Mouse (Mus musculus) layer of hippocampus, postnatal 10 days (tissue): ENCODE measurements at regions not wholly inside any gene's neighbourhood (a gene's known extent, or its start where the extent isn't known, plus 50 kb on each side); places are given as distances from the start of the nearest gene placed in this dataset.
A peak's percentile ranks its signal among the peaks of the same experiment; 100 is the strongest.

Source experiments
- DNase-seq, 2 experiments: peaks; one replicate each; pipeline ENCODE4 v3.0.0; 2021; ENCODE audit warnings: low spot score in 2 of 2

DNA sequence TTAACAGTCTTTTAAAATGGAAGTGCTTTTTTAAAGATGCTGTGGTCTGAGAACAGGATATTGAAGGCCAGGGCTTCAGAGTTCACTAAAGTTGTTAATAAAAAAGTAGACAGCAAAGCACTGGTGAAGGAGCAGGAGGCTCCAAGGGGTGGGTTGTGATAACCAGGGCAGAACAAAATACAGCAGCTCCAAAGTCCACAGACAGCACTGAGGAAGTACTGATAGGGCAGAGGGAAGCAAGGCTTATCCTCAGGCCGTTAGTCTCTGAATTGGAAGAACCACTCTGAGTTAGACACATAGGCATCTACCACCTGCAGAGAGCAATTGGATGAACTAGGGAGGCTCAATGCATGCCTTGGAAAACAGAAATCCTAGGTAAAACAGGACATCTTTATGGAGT, 62.1 kb downstream of the P2ry1 start:
- no peak for DNase-seq

DNA sequence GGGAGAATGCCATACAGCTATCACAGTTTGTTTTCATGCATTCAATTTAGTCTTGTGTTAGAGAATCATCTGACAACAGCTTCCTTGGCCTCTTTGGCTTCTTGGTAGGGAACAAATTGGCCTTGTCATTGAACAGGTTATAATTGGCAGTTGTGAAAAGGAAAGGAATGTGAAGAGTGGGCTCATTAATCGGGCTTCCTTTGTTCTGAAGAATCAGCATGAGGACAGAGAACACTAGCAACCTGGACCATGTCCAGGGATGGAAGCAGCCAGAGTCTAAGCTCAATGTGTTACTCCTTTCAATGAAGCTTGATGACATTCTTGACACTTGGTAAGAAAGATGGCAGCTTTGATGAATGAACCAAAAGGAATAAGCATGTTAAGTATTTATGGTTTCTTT, 64.5 kb downstream of the P2ry1 start:
- DNase-seq: no peak

DNA sequence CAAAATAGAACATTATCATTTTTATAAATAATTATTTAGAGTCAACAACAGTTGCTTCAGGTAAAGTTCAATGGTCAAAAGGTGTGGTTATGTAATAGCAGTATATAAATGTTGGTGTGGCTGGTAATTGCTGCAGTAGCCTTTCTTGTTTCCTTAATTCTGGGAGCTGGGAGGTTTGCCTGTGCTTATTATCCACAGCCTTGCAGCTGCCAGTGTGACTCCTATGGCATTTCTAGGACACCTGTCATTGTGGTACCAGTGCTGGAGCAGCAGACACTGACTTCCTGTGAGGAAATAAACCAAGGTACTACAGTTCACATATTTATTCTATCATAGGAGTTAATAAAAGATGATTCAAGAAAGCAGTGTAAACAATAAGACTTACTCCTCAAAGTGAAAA, 65.6 kb downstream of the P2ry1 start:
- DNase-seq: no peak

DNA sequence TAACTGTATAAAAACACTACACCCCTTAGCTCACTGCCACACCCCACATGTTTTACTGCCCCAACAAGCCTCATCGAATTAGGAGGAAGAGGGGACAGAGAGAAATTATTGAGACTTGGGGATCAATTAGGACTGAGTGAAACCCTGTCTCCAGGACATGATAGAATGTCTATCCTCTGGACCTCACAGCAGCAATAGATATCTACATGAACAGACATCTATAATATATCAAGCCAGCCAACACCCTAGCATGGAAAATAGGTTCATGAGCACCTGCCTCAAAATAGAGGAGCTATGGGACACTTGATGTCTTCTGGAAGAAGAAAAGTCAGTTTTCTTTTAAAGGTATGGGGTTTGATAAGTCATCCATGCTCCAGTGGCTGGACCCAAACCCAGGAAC, 68.4 kb downstream of the P2ry1 start:
- DNase-seq: no peak

DNA sequence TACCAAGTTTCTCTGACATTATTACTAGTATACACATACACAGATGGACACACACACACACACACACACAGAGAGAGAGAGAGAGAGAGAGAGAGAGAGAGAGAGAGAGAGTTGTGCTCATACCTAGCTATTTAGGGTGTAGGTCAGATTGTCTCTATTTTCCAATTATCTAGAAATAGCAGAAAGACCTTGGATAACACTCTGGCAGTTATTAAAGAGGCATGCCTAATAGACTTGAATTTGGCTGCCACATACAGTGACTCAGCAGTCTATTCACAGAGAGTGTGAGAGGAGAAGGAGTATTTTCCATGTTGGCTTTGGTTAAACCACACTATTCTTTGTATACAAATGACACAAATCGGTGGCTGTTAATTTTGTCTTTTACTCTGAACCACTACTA, 69.7 kb downstream of the P2ry1 start:
- DNase-seq: no peak

DNA sequence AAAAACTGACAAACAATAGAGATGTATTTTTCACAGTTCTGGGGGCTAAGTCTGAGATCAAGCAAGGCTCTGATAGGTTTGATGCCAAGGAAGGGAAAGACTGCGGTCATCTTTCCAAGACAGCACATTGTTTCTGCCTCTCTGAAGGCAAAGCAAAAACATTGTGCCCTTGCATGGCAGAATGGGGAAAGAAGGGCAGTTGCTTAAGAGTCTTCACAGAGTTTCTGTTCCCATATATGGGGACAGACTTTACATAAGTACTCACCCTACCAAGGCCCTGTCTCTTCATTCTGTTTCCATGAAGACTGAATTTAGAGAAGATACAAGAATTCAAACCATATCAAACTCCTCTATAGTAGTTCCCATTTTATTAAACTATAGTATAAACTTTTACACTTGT, 70.5 kb downstream of the P2ry1 start:
- no peak for DNase-seq

DNA sequence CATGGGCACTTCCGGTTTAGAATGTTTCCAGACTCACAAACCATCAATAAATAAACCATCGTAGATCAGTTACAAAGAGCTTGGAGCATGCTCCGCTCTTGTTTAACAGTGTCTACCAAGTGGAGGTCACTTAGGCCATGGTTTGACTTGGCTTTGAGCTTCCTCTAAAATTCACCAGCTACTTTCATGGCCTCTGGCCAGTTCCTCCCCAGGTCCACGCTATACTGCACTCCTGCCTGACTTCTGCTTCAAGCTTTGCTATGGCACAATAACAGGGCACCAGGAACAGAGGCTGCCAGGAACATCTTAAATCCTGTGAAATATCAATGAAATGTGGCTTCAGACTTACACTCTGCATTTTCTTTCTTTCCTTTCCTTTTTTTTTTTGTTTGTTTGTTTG, 71.2 kb downstream of the P2ry1 start:
- DNase-seq: no peak

DNA sequence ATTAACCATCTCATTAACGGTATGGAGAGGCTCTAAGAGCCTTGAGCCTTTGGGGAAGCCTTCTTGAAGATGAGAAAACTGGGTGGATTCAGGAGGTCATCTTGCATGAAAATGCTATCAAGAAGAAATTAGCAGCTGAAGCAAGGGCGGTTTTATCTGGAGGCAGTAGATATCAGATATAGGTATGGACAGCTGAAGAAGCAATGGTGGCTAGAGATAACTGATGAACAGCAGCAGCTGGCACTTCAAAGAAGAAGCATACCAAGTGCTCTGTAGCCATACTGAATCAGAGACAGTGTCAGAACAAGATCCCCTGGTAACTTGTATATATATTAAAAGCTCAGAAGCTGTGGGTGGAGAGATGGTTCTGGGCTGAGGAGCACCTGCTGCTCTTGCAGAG, 73.2 kb downstream of the P2ry1 start:
- DNase-seq: no peak

DNA sequence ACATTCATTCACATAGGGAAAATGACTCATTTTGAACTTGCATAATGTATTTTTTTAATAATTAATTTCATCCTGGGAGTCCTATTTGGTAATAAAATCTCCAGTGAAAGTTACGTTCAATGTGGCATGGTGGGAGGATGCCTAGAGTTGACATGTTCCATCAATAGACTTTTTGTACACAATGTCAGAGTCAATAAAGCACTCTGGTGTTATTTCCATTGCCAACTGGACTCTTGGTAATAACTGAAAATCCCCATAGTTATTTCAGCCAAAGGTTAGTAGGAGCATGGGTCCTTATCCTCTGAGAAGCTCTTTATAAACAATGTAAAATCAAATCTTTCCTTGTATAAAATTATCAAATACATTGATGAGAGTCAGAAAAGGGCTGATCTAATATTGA, 87.3 kb downstream of the P2ry1 start:
- no peak for DNase-seq

DNA sequence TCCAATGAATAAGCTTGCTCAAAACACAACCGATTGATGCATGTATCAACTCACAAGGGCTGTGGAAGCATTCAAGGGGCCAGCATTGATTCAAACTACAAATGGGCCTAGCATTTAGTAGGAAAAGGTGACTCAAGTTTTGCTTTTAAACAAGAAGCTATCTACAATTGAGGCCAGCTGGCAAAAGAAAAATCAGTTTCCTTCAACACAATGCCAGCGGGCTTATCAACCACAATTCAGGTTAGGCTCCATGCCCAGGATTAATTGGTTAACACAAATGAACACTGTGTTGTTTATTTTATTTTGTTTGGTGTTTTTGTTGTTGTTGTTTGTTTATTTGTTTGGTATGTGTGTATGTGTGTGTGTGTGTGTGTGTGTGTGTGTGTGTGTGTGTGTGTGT, 89.4 kb downstream of the P2ry1 start:
- no peak for DNase-seq

DNA sequence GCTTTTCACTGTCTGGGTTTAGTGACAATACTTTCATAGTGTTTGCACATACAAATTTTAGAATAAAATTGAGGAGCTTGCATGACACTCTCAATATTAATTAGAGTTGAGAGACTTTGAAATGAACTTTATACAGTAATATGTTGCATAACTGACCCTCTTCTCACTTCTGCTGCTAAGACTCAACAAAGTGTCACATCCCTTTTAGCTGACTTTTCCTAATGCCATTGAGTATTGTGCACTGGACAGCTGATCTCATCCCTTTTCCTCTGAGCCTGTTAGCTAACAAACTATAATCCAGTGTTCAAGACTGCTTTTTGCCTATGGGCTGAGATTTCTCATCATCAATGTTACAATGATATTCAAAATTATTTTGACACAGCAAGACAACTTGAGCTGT, 113.8 kb downstream of the P2ry1 start:
- DNase-seq: no peak

DNA sequence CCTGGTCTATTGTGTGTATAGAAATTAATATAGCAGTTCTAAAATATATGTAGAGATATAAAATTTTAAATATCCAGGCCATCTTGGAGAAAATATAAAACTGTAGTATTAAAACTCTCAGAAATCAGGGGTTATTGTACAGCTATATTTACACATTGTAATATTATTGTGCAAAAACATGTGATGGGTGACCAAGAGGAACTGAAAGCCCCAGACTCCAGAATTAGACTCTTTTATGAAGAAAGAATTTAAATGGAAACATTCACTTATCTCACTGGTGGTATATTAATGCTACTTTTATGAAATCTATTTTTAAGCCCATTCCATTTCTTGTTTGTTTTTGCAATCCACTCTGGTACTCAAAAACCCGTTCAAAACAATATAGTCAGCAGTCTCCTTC, 130.5 kb downstream of the P2ry1 start:
- no peak for DNase-seq

DNA sequence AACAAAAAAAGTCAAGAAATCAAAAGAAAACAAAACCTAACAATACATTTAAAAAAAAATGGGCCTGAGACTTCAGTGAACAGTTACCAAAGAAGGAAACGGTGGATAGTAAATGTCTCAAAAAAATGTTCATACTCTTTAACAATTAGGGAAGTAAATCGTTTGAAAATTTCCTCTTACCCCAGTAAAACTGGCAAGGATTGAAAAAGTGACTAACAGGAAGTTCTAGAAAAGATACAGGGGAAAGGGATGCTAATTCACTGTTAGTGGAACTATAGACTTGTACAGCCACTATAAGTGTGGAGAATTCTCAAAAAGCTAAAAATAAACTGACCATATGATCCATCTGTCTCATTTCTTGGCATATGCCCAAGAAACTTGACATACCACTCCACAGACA, 151.5 kb downstream of the P2ry1 start:
- DNase-seq: no peak

DNA sequence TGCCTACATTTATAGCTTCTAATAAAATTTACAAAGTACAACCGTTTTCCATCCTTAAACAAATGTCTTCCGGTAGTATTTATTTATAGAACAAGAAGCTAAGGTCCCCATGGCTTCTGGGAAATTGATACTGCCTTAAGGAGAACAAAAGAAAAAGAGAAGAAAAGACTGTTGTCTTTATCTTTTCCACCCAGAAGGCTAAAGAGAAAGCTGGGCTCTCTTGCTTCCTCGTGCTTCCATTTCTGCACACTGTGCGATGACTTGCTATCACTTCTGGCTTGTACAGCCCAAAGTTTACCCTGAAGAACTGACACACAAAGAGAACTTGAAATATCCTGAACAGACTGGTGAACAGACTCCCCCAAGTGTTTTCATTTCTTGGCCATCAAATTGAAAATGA, 157.2 kb downstream of the P2ry1 start:
- DNase-seq: no peak

DNA sequence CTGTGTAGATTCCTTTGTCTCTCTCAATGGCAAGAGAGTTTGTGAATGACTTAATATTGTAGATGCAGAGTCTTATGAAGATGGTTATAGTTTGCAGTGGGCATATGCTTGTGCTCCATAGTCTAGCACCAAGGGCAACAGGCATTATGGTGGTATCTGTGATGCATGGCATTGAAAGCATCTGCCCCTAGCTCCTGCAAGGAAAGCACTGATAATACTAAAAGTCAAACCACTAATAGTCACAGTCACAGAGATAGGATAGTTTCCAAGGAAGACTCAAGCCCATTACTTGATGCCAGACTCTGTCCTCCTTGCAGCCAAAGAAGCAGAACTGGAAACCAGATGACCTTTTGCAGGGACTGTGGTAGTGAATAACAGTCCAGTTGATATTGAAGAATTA, 158.8 kb downstream of the P2ry1 start:
- no peak for DNase-seq

DNA sequence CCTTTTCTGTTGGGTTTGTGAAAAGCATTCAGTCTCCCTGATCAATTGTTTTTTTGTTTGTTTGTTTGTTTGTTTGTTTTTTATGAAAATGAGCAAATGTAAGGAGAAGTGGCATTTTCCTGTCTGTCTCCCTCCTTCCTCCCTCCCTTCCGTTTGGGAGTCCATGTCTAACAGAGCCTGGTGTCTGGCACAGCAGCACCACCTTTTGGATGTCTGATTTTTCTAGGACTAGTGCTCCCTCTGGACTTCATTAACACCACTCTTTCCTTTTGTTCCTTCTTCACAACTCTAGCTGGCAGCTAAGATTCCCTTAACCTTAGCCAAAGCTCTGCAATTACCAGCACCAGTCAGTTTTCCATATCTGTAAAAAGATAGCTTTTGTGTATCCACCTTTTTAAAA, 175.6 kb upstream of the Rap2b start:
- peak; percentile 7 to 32 for DNase-seq

DNA sequence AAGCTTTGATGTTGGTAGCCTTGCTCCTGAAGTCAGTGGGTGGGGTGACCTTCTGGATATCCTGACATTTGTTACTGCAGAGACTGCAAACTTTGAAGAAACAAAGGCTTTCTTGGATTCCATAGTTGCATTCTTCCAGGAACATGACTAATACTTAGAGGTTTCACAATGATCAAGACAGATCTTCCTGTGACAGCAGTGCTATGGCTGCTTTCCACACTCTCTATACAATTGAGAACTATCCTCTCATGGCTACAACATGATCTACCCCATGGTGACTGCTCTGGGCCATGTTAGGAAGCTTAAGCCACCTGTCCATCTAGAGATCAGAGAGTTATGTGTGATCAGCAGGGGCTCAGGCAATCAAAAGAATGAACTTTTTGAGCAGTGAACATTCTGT, 172.8 kb upstream of the Rap2b start:
- DNase-seq: no peak

DNA sequence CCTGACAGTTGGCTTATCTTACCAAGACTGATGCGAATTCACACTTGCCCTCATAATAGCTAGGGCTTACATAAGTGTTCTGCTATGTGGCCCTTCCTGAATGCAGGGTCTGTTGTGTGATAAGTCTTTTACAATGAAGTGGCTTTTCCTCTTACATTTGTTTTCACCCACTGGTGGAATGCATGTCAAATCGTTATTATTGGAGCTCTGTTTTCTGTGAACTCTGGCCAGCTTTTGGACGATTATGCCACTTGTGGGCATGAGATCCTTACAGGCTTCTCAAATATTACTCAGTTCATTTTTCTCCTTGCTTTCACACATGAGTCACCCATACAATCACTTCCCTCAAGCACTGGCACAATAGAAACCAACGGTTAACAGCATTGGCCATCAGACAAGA, 144.9 kb upstream of the Rap2b start:
- no peak for DNase-seq

DNA sequence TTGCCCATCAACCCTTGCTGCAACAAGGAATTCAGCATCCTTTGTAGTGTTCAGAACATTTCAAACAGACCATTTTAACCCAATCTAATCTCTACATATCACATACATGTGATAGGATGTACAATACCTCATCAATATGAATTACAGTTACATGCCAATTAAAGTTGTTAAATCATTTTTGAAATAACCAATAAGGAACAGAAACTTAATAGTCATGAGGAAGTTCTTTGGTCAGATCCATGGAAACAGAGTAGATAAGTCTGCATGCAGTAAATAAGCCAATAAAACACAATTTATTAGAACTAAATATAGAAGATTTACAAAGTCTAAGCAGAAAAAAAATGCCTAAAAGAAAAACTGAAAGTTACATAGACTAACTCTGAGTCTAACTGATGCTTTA, 136.9 kb upstream of the Rap2b start:
- no peak for DNase-seq

DNA sequence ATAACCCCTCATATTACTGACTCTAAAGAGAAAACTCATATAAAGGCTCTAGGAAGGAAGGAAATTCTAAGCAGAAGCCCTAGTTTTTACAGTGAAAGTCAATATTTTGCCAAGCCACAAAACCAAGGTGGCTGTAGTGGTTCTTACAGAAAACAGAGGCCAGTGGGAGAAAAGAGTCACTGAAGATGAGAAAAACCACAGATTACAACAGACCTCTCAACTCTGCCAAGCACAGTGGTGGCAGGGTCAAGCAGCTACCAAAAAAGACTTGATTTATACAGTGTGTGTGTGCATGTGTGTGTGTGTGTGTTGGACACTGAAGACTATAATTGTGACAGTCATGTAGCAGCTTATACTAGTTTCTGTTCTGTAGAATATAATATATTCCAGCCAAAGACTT, 136.4 kb upstream of the Rap2b start:
- no peak for DNase-seq

DNA sequence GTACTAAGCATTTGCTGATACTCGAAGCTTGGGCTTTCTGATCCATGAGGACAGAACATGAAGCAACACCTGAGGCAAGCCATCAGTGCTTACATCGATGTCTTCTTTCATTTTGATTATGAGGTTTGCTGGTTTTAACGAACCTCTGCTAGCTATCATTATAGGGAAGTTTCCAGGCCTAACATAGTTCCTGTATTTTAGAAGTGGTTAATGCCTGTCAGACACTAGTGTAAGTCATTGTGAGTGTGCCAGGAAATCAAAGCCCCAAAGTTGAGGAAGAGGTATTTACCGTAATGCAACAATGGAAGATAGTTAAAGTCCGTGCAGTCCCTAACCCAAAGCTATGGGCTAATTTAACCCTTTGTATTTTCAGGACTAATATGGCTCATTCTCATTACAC, 120.1 kb upstream of the Rap2b start:
- no peak for DNase-seq

DNA sequence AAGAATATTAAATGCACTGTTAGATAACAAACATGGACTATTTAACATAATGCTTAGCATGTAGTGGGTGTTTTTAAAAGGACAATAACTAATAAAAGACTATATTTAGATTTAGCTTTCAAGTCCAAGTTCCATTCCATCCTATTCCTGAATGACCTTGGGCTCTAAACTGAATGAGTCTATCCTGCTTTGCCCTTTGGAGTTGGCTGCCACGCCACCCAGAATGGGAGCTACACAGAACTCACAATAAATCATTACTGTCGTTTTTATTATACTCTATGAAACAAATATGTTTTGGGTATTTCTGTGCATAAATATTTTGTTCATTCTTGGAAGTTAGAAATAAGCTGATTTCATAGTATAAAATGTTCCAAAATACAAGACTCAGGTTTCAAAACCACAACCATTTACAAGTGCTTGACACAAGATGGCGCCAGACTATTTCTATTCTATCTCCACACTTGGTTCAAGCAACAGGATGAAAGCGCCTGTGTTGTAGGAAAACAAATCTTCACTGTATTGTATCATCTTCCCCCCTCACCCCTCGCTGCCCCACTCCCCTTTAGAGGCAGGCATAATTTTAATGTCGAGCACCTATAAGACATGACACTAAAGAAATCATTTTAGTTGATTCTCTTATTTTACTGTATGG, 117.4 kb upstream of the Rap2b start:
- peak; percentile 37 to 64 for DNase-seq

DNA sequence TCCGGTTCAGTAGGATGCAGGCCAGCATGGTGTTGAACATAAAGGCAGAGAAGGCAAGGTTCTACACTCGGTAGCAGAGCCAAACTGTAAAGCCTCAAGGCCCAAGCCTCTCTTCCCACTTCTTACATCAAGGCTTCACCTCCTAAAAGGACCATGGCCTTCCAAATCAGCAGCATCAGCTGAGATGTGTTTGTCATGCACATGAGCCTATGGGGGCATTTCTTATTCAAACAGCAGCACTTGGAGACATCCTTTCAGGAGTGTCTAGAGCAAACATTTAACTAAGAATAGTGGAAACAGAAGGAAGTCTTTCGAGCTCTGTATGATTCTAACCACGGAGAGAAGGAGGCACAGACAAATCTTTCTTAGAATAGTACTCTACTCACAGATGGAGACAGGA, 115.0 kb upstream of the Rap2b start:
- no peak for DNase-seq

DNA sequence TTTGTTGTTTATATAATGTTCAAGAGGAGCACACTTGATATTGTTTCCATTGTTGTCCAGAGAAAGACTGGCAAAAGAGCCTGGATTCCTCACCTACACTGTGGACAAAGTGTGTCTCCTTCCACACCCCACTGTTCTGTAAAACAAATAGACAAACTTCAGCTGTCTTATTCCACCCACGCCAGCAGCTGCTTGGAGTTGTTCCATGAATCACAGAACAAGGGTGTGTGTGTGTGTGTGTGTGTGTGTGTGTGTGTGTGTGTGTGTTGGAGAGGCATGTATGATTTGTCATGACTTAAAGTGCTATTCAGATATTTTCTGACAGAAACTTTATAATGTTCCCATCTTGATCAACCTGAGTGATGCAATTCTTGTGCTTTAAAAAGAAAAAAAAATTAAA, 114.1 kb upstream of the Rap2b start:
- DNase-seq: no peak
